Mouse (Mus musculus): ENCODE measurements around the gene Car12.

- TF ChIP-seq CTCF (IDR thresholded peaks at IDR 0.05; ENCODE audit: low read depth, low read length) (no peak), POLR2A (IDR thresholded peaks at IDR 0.05; ENCODE audit: insufficient read depth, low read length) (no peak), EP300 (IDR thresholded peaks at IDR 0.05; ENCODE audit: insufficient read depth, low read depth, low read length) (no peak)
These were observed 81.4 kb downstream of the Car12 start for GRCm38 (mm10) chr9:66794629-66795463.
